Mouse (Mus musculus): ENCODE data around the gene Setdb2.
"Not testable (repeated sequence)": the region's sequence is repeated elsewhere in the genome, so short reads cannot be mapped to it uniquely, and the experiment has no call there.

The Setdb2 gene

GRCm38 (mm10) chr14:59441472-59441805, 755 bp upstream of the Setdb2 start:
- peak overlapping the region; percentile 93 for H3K4me3 ChIP-seq (replicated peaks; ENCODE audit: low read length)
- H3K36me3 ChIP-seq (ENCODE audit: insufficient read depth, low read length): no peaks in the 10 kb centered on the region
- peaks cover 16% of the 10 kb centered on the region for H3K4me1 ChIP-seq (replicated peaks; ENCODE audit: low read depth, low read length)
- no peak for TF ChIP-seq NANOG (IDR thresholded peaks at IDR 0.05; ENCODE audit: borderline replicate concordance, low read length)
- no peaks in the 10 kb centered on the region for H3K27me3 ChIP-seq (ENCODE audit: insufficient read depth, low read length)
- H3K9me3 ChIP-seq (ENCODE audit: low read length): no peaks in the 10 kb centered on the region

- H3K4me3 ChIP-seq (replicated peaks; ENCODE audit: low read length): peak overlapping the region; percentile 93
- TF ChIP-seq POU5F1 (IDR thresholded peaks at IDR 0.05; ENCODE audit: borderline replicate concordance, low read length): no peak
- peaks cover 16% of the 10 kb centered on the region for H3K4me1 ChIP-seq (replicated peaks; ENCODE audit: low read depth, low read length)
- H3K27me3 ChIP-seq (ENCODE audit: insufficient read depth, low read length): no peaks in the 10 kb centered on the region
- H3K36me3 ChIP-seq (ENCODE audit: insufficient read depth, low read length): no peaks in the 10 kb centered on the region
- H3K9me3 ChIP-seq (ENCODE audit: low read length): no peaks in the 10 kb centered on the region
Measured at GRCm38 (mm10) chr14:59440039-59440438, 645 bp downstream of the Setdb2 start.

GRCm38 (mm10) chr14:59438505-59438904, 2.2 kb downstream of the Setdb2 start:
- H3K4me1 ChIP-seq (replicated peaks; ENCODE audit: low read depth, low read length): peaks cover 16% of the 10 kb centered on the region
- H3K9me3 ChIP-seq (ENCODE audit: low read length): no peaks in the 10 kb centered on the region
- H3K4me3 ChIP-seq (replicated peaks; ENCODE audit: low read length): no peak overlapping the region
- no peak for TF ChIP-seq CTCF (conservative IDR thresholded peaks at IDR 0.05; ENCODE audit: low read length)
- no peak for TF ChIP-seq NANOG (IDR thresholded peaks at IDR 0.05; ENCODE audit: borderline replicate concordance, low read length)
- no peak for TF ChIP-seq POU5F1 (IDR thresholded peaks at IDR 0.05; ENCODE audit: borderline replicate concordance, low read length)
- no peaks in the 10 kb centered on the region for H3K27me3 ChIP-seq (ENCODE audit: insufficient read depth, low read length)
- no peaks in the 10 kb centered on the region for H3K36me3 ChIP-seq (ENCODE audit: insufficient read depth, low read length)

DNA sequence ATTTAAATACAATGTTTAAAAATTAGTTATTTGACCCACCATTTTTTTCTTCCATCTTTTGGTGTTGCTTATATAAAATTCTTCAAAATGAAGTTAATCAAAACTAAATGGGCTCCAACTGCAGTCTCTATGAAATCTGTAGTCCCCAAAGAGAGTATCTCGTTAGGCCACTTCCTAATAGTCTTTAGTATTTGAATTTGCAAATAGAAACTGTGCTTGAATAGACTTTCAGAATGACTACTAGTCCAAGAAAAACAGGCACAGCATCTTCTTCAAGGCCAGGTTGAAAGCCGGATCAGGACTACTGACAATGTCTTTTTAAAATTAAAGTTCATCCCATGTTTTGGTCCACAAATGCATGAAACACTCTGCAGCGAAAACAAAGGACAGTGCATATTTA, 3.3 kb downstream of the Setdb2 start:
- H3K4me1 ChIP-seq (replicated peaks; ENCODE audit: low read depth, low read length): peaks cover 16% of the 10 kb centered on the region
- no peak overlapping the region for H3K4me3 ChIP-seq (replicated peaks; ENCODE audit: low read length)
- H3K9me3 ChIP-seq (ENCODE audit: low read length): no peaks in the 10 kb centered on the region
- no peaks in the 10 kb centered on the region for H3K36me3 ChIP-seq (ENCODE audit: insufficient read depth, low read length)
- TF ChIP-seq POU5F1 (IDR thresholded peaks at IDR 0.05; ENCODE audit: borderline replicate concordance, low read length) (no peak), NANOG (IDR thresholded peaks at IDR 0.05; ENCODE audit: borderline replicate concordance, low read length) (no peak), CTCF (conservative IDR thresholded peaks at IDR 0.05; ENCODE audit: low read length) (no peak)
- H3K27me3 ChIP-seq (ENCODE audit: insufficient read depth, low read length): no peaks in the 10 kb centered on the region

GRCm38 (mm10) chr14:59435206-59435605, 5.5 kb downstream of the Setdb2 start:
- Histone ChIP-seq H3K4me3 (replicated peaks; ENCODE audit: low read length) (no peak overlapping the region), H3K27me3 (ENCODE audit: insufficient read depth, low read length) (no peaks in the 10 kb centered on the region), H3K9me3 (ENCODE audit: low read length) (no peaks in the 10 kb centered on the region), H3K4me1 (replicated peaks; ENCODE audit: low read depth, low read length) (peaks cover 12% of the 10 kb centered on the region), H3K36me3 (ENCODE audit: insufficient read depth, low read length) (no peaks in the 10 kb centered on the region)
- no peak for TF ChIP-seq NANOG (IDR thresholded peaks at IDR 0.05; ENCODE audit: borderline replicate concordance, low read length)
- no peak for TF ChIP-seq CTCF (conservative IDR thresholded peaks at IDR 0.05; ENCODE audit: low read length)
- no peak for TF ChIP-seq POU5F1 (IDR thresholded peaks at IDR 0.05; ENCODE audit: borderline replicate concordance, low read length)

DNA sequence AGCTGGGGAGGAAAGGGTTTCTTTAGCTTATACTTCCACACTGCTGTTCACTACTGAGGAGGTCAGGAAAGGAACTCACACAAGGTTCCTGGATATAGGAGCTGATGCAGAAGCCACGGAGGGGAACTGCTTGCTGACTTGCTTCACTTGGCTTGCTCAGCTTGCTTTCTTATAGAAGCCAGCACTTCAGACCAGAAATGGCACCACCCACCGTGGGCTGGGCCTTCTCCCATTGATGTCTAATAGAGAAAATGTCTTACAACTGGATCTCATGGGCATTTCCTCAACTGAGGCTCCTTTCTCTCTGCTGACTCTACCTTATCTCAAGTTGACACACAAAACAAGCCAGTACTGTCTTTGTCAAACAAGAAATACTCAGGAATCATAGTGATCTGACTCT, 6.8 kb downstream of the Setdb2 start:
- Histone ChIP-seq H3K4me1 (replicated peaks; ENCODE audit: low read depth, low read length) (no peaks in the 10 kb centered on the region), H3K27me3 (ENCODE audit: insufficient read depth, low read length) (no peaks in the 10 kb centered on the region)

DNA sequence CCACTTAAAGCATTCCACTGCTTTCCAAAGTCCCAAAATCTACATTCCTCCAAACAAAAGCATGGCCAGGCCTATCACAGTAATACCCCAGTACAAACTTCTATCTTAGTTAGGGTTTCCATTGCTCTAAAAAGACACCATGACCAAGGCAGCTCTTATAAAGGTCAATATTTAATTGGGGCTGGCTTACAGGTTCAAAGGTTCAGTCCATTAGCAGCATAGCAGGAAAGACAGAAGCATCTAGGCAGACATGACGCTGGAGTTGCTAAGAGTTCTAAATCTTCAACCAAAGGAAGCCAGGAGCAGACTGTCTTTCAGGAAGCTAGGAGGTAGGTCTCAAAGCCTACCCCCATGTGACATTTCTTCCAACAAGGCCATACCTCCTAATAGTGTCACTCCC, 10.1 kb downstream of the Setdb2 start:
- Histone ChIP-seq H3K36me3 (ENCODE audit: insufficient read depth, low read length) (0 out of 2 replicates have a peak, but pooled peaks cover 4% of the 10 kb centered on the region), H3K9me3 (ENCODE audit: low read length) (no peaks in the 10 kb centered on the region), H3K4me1 (replicated peaks; ENCODE audit: low read depth, low read length) (no peaks in the 10 kb centered on the region), H3K4me3 (replicated peaks; ENCODE audit: low read length) (no peak overlapping the region), H3K27me3 (ENCODE audit: insufficient read depth, low read length) (no peaks in the 10 kb centered on the region)
- TF ChIP-seq NANOG (IDR thresholded peaks at IDR 0.05; ENCODE audit: borderline replicate concordance, low read length): no peak
- TF ChIP-seq POU5F1 (IDR thresholded peaks at IDR 0.05; ENCODE audit: borderline replicate concordance, low read length): no peak
- no peak for TF ChIP-seq CTCF (conservative IDR thresholded peaks at IDR 0.05; ENCODE audit: low read length)

More for the DNA sequence above, 6.8 kb downstream of the Setdb2 start:
- Histone ChIP-seq H3K9me3 (ENCODE audit: low read length) (no peaks in the 10 kb centered on the region), H3K4me3 (replicated peaks; ENCODE audit: low read length) (no peak overlapping the region), H3K36me3 (ENCODE audit: insufficient read depth, low read length) (0 out of 2 replicates have a peak, but pooled peaks cover 2% of the 10 kb centered on the region)
- TF ChIP-seq CTCF (conservative IDR thresholded peaks at IDR 0.05; ENCODE audit: low read length): no peak
- no peak for TF ChIP-seq NANOG (IDR thresholded peaks at IDR 0.05; ENCODE audit: borderline replicate concordance, low read length)
- no peak for TF ChIP-seq POU5F1 (IDR thresholded peaks at IDR 0.05; ENCODE audit: borderline replicate concordance, low read length)

GRCm38 (mm10) chr14:59422912-59423663, 17.6 kb downstream of the Setdb2 start:
- H3K4me3 ChIP-seq (replicated peaks; ENCODE audit: low read length): no peak overlapping the region
- no peaks in the 10 kb centered on the region for H3K27me3 ChIP-seq (ENCODE audit: insufficient read depth, low read length)
- H3K9me3 ChIP-seq (ENCODE audit: low read length): no peaks in the 10 kb centered on the region
- no peak for TF ChIP-seq NANOG (IDR thresholded peaks at IDR 0.05; ENCODE audit: borderline replicate concordance, low read length)
- TF ChIP-seq CTCF (conservative IDR thresholded peaks at IDR 0.05; ENCODE audit: low read length): no peak
- TF ChIP-seq POU5F1 (IDR thresholded peaks at IDR 0.05; ENCODE audit: borderline replicate concordance, low read length): no peak
- H3K4me1 ChIP-seq (replicated peaks; ENCODE audit: low read depth, low read length): no peaks in the 10 kb centered on the region
- peaks cover 18% of the 10 kb centered on the region for H3K36me3 ChIP-seq (ENCODE audit: insufficient read depth, low read length)

DNA sequence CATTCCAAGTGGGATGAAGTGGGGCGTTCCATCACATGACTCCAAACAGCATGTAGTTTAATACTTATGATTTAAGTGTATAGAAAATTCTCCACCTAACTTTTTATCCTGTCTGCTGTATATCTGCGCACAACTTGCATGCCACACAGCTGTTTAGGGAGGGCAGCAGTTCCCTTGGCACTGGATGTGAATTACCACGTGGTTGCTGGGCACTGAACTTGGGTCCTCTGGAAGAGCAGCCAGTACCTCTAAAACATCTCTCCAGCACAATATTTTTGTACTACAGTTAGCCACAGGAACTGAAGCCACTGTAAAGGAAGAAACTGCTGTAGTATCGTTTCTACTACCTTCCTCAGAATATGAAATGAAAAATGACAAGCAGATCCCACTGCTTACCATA, 22.5 kb downstream of the Setdb2 start:
- Histone ChIP-seq H3K4me3 (replicated peaks; ENCODE audit: low read length) (no peak overlapping the region), H3K27me3 (ENCODE audit: insufficient read depth, low read length) (no peaks in the 10 kb centered on the region), H3K4me1 (replicated peaks; ENCODE audit: low read depth, low read length) (peaks cover 3% of the 10 kb centered on the region; the same call in 1 of the 2 replicates), H3K36me3 (ENCODE audit: insufficient read depth, low read length) (peaks cover 46% of the 10 kb centered on the region), H3K9me3 (ENCODE audit: low read length) (no peaks in the 10 kb centered on the region)
- no peak for TF ChIP-seq NANOG (IDR thresholded peaks at IDR 0.05; ENCODE audit: borderline replicate concordance, low read length)
- TF ChIP-seq POU5F1 (IDR thresholded peaks at IDR 0.05; ENCODE audit: borderline replicate concordance, low read length): no peak
- no peak for TF ChIP-seq CTCF (conservative IDR thresholded peaks at IDR 0.05; ENCODE audit: low read length)

DNA sequence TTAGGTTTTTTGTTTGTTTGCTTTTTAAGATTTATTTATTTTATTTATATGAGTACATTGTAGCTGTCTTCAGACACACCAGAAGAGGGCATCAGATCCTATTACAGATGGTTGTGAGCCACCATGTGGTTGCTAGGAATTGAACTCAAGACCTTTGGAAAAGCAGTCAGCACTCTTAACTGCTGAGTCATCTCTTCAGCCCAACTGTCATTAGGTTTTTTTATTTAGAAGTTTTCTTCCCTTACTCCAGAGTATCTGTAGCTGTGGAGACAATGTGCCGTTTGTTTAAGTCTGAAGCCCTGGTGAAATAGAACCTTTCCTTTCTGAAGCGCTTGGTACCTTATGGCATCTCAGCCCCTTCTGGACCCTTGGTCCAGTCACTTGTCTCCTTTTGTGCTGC, 25.7 kb downstream of the Setdb2 start:
- not testable (repeated sequence) for H3K4me3 ChIP-seq (replicated peaks; ENCODE audit: low read length); H3K4me1 ChIP-seq (replicated peaks; ENCODE audit: low read depth, low read length); H3K27me3 ChIP-seq (ENCODE audit: insufficient read depth, low read length); H3K9me3 ChIP-seq (ENCODE audit: low read length)
- H3K36me3 ChIP-seq (ENCODE audit: insufficient read depth, low read length): peaks cover 56% of the 10 kb centered on the region

All from E14TG2a.4 (cell line).